Mouse (Mus musculus) liver, embryonic 11.5 days (tissue): ENCODE data around the gene Cyp2d22. TPM values are rescaled to one million over a fixed set of nuclear protein-coding genes. Genes with fewer than 3 reads are reported as not detected.

ENCODE experiments used
- ATAC-seq: fragments of 200-750 bp; cut with Nextera tagmentation; replicated peaks from 2 replicates; pipeline ENCODE4 v1.8.0; 2017; ENCODE audit warnings: moderate number of reproducible peaks, mild to moderate bottlenecking, moderate TSS enrichment, moderate library complexity; ENCODE audit not compliant: low FRiP score
- DNase-seq: peaks from one replicate; pipeline ENCODE4 v3.0.0-alpha.2; 2017; ENCODE audit warnings: low spot score
- H3K27ac ChIP-seq: fragments of 300-500 bp; sonication (generic); 2 replicates; pipeline ENCODE4 v1.5.1; 2014; ENCODE audit warnings: mild to moderate bottlenecking, low read depth, low read length, control low read depth
- H3K27me3 ChIP-seq: fragments of 300-500 bp; sonication (generic); replicated peaks from 2 replicates; pipeline ENCODE4 v1.6.1; 2014; ENCODE audit warnings: low read length, mixed read lengths; ENCODE audit not compliant: control insufficient read depth, insufficient read depth
- H3K36me3 ChIP-seq: fragments of 300-500 bp; sonication (generic); 2 replicates; pipeline ENCODE4 v1.6.1; 2014; ENCODE audit warnings: mild to moderate bottlenecking, low read length, moderate library complexity, mixed read lengths; ENCODE audit not compliant: control insufficient read depth, insufficient read depth
- H3K4me1 ChIP-seq: fragments of 300-500 bp; sonication (generic); replicated peaks from 2 replicates; pipeline ENCODE4 v1.6.1; 2014; ENCODE audit warnings: low read length, mixed read lengths; ENCODE audit not compliant: control insufficient read depth, insufficient read depth
- H3K4me2 ChIP-seq: fragments of 300-500 bp; sonication (generic); 2 replicates; pipeline ENCODE4 v1.6.1; 2014; ENCODE audit warnings: mild to moderate bottlenecking, control low read depth, moderate library complexity
- H3K4me3 ChIP-seq: fragments of 300-500 bp; sonication (generic); 2 replicates; pipeline ENCODE4 v1.5.1; 2014; ENCODE audit warnings: low read depth, low read length, control low read depth
- H3K9ac ChIP-seq: fragments of 300-500 bp; sonication (generic); 2 replicates; pipeline ENCODE4 v1.6.1; 2014; ENCODE audit warnings: low read depth, low read length, control low read depth
- H3K9me3 ChIP-seq: fragments of 300-500 bp; sonication (generic); 2 replicates; pipeline ENCODE4 v1.6.1; 2016; ENCODE audit warnings: low read length, inconsistent platforms, mixed read lengths; ENCODE audit not compliant: control insufficient read depth
- WGBS: fragments of 180-500 bp; shearing (Covaris S2); extraction: QIAGEN DNeasy Blood & Tissue Kit; methylation state at CpG from one replicate; pipeline ENCODE4 v1.1.7; 2014; 5-methylcytosine and 5-hydroxymethylcytosine counted together
- polyA plus RNA-seq: library from polyadenylated mRNA; unstranded; fragments of >200 nt; fragmentation: Nextera tagmentation; extraction: Ambion mirVana; gene quantifications from 2 replicates; pipeline ENCODE4 v1.2.1, GENCODE M21; 2014

Cyp2d22 gene
- 6.8 and 7.0 TPM in 2 replicates for polyA plus RNA-seq

- Histone ChIP-seq H3K4me1 (peaks cover 11% of the 10 kb centered on the region), H3K9me3 (no peaks in the 10 kb centered on the region), H3K27me3 (no peaks in the 10 kb centered on the region), H3K36me3 (no peaks in the 10 kb centered on the region), H3K9ac (peak within 1 kb of the TSS; percentile 64), H3K4me2 (peak within 1 kb of the TSS; percentile 87), H3K4me3 (peak within 1 kb of the TSS; percentile 55), H3K27ac (peak within 1 kb of the TSS; percentile 84)
- ATAC-seq (peak; percentile 69), DNase-seq (peak; percentile 71)
- WGBS: under 1% methylated on average over 18 of the region's 24 CpGs
These were observed at the start of gene Cyp2d22 for GRCm38 (mm10) chr15:82379871-82380713. Gene Cyp2d22, minus strand, starts transcription at chr15:82380260.

DNA sequence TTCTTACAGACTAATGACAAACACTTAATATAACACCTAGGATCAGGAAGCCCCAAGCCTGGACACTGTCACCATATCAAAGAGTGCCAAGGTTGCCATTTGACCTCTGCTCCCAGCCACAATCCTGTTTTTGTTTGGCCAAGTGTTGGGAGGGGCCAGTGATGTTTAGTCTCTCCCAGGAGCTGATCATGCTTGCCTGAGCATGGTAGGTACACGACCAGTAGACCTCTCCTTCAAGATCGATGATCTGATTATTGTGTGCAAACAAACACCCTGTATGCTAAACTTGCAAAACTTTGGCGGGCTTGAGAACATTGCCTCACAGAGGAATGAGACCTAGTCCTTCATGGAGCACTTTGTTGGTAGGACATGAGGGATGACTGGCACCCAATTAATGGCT is 43.4 kb upstream of the Cyp2d22 start:
- no peak for ATAC-seq
- H3K4me1 ChIP-seq: no peaks in the 10 kb centered on the region
- no peak for DNase-seq
- no peak overlapping the region for H3K4me3 ChIP-seq
- H3K9me3 ChIP-seq: no peaks in the 10 kb centered on the region
- H3K27me3 ChIP-seq: no peaks in the 10 kb centered on the region
- WGBS: 71% methylated on average over 3 of the region's 3 CpGs
- H3K27ac ChIP-seq: no peak overlapping the region
- H3K4me2 ChIP-seq: no peak overlapping the region
- H3K36me3 ChIP-seq: no peaks in the 10 kb centered on the region
- H3K9ac ChIP-seq: no peak overlapping the region

GRCm38 (mm10) chr15:82422935-82423334 is 42.9 kb upstream of the Cyp2d22 start:
- H3K4me2 ChIP-seq: no peak overlapping the region
- H3K4me1 ChIP-seq: no peaks in the 10 kb centered on the region
- no peak overlapping the region for H3K9ac ChIP-seq
- no peak overlapping the region for H3K4me3 ChIP-seq
- no peaks in the 10 kb centered on the region for H3K27me3 ChIP-seq
- ATAC-seq (no peak), DNase-seq (no peak)
- H3K27ac ChIP-seq: no peak overlapping the region
- H3K9me3 ChIP-seq: no peaks in the 10 kb centered on the region
- no peaks in the 10 kb centered on the region for H3K36me3 ChIP-seq
- 68% methylated on average over 4 of the region's 4 CpGs for WGBS

- H3K36me3 ChIP-seq: no peaks in the 10 kb centered on the region
These were observed 38.6 kb upstream of the Cyp2d22 start for GRCm38 (mm10) chr15:82418616-82419015.

DNA sequence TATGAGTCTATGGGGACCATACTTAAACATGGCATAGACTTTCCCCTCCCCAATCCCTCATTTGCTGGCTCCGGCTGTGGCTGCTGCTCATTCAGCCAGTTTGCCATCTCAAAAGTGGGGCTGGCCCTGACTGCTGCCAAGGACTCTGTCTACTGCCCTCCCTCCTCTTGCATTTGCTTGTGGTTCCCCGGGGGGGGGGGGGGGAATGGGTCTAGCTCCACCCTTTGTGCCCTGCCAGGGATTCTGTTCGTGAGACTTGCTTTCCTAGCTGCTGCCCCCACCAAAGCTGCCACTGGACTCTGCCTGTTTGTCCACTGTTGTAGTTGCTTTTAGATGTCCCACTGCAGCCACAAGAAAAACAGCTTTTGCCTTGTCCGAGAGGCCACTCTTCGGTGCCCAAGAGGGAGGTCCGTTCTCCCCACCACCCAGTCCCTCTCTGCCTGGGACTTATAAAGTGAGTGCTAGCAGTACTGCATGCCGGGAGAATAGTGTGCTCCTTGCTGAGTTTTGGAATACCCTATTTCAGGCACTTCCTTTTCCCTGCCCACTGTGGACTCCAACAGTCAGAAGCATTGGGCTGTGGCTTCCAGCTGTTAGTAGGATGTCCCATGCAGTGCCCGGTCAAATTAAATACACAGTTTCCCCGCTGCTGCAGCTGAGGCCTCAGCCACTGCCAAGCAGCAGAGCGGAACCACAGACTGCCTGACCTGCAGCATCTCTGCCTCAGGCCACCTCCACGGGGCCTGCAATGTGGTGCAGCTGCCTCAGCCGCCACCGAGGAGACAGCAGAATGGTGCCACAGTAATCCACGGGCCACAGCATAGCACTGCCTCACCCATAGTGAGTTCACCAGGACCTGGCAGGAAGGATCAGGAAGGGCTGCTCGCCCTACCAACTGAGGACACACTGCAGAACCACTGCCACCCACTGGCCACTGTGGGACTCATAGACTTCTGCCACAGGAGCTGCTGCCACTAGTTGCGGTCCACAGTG is 37.0 kb upstream of the Cyp2d22 start:
- no peak overlapping the region for H3K4me2 ChIP-seq
- H3K27me3 ChIP-seq: no peaks in the 10 kb centered on the region
- H3K9ac ChIP-seq: no peak overlapping the region

More at GRCm38 (mm10) chr15:82418616-82419015, 38.6 kb upstream of the Cyp2d22 start:
- DNase-seq (no peak), ATAC-seq (no peak)
- Histone ChIP-seq H3K4me3 (no peak overlapping the region), H3K4me1 (no peaks in the 10 kb centered on the region; the same call in 1 of the 2 replicates), H3K27me3 (no peaks in the 10 kb centered on the region), H3K4me2 (no peak overlapping the region), H3K9ac (no peak overlapping the region), H3K9me3 (no peaks in the 10 kb centered on the region), H3K27ac (no peak overlapping the region)
- WGBS: 78% methylated on average over 1 of the region's 1 CpGs

DNA sequence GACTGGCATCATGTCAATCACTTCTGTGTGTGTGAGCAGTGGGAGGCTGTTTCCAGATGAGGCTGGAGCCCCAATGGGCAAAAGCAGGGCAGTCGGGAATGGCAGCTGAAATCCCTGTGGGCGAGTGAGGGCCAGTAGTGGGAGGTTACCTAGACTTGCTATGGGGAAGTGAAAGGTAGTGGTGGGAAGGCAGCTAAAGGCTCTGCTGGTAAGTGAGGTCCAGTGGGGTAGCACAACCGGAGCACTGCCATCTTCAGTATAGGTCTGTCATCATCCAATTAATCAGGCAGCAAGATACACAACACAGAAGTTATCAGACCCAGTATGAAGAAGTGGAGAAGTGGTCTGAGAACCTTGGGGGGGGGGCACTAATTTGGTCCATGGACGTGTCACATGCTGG is 27.5 kb upstream of the Cyp2d22 start:
- 75% methylated on average over 4 of the region's 4 CpGs for WGBS

More for the DNA sequence above, 37.0 kb upstream of the Cyp2d22 start:
- 41% methylated on average over 15 of the region's 16 CpGs for WGBS
- no peak overlapping the region for H3K27ac ChIP-seq
- DNase-seq: peak; percentile 40
- no peak overlapping the region for H3K4me3 ChIP-seq
- peak; percentile 74 for ATAC-seq
- H3K9me3 ChIP-seq: no peaks in the 10 kb centered on the region
- no peaks in the 10 kb centered on the region; the same call in 1 of the 2 replicates for H3K4me1 ChIP-seq
- no peaks in the 10 kb centered on the region for H3K36me3 ChIP-seq

DNA sequence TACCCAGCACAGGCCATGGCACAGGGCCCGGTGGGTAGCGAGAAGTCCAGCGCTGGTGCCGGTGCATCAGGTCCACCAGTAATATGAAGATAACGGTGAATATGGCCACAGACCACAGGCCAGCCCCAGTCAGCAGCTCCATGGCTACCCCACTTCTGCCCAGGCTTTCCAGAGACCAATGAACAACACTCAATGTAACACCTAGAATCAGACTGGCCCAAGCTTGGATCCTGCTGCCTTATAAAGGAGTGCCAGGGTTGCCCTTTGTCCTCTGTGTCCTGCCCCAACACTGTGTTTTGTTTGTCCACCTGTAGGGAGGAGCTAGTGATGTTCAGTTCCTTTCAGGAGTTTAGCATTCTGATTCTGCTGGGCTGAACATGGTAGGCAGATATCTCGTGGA is 26.9 kb upstream of the Cyp2d22 start, which contains the start of gene Cyp2d10:
Cyp2d10 (minus strand) TSS at position 215 of the 400 bp plus-strand sequence.
- Histone ChIP-seq H3K27me3 (no peaks in the 10 kb centered on the region), H3K4me2 (peak within 1 kb of the TSS; percentile 5; the same call in 1 of the 2 replicates), H3K9ac (no peak within 1 kb of the TSS), H3K9me3 (no peaks in the 10 kb centered on the region), H3K4me1 (no peaks in the 10 kb centered on the region), H3K4me3 (no peak within 1 kb of the TSS), H3K27ac (no peak within 1 kb of the TSS), H3K36me3 (no peaks in the 10 kb centered on the region)
- ATAC-seq: no peak
- no peak for DNase-seq
- WGBS: 84% methylated on average over 6 of the region's 6 CpGs

More for the DNA sequence above, 27.5 kb upstream of the Cyp2d22 start:
- Histone ChIP-seq H3K27me3 (no peaks in the 10 kb centered on the region), H3K4me2 (no peak overlapping the region), H3K9me3 (no peaks in the 10 kb centered on the region), H3K4me3 (no peak overlapping the region), H3K4me1 (no peaks in the 10 kb centered on the region), H3K36me3 (no peaks in the 10 kb centered on the region), H3K27ac (no peak overlapping the region), H3K9ac (no peak overlapping the region)
- ATAC-seq (no peak), DNase-seq (no peak)

DNA sequence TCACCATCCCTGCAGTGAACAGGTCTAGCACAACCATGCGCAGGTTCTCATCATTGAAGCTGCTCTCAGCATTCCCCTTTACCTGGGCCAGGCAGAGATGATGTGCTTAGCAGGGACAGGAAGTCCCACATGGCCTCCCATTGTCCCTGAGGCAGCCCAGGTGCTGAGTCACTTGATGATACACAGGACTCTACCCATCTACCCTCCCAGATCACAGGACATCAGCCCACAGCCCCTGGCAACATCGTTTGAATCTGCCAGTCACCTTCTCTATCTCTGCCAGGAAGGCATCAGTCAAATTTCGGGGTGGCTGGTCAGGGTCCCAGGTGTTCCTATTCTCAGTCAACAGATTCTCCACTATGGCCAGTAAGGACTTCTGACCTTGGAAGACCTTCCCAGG is 24.1 kb upstream of the Cyp2d22 start:
- no peaks in the 10 kb centered on the region for H3K27me3 ChIP-seq
- H3K4me2 ChIP-seq: no peak overlapping the region
- H3K27ac ChIP-seq: no peak overlapping the region
- H3K36me3 ChIP-seq: no peaks in the 10 kb centered on the region
- H3K9ac ChIP-seq: no peak overlapping the region
- no peaks in the 10 kb centered on the region for H3K9me3 ChIP-seq
- DNase-seq (no peak), ATAC-seq (no peak)
- H3K4me3 ChIP-seq: no peak overlapping the region
- no peaks in the 10 kb centered on the region for H3K4me1 ChIP-seq
- WGBS: 73% methylated on average over 3 of the region's 3 CpGs
